Mouse (Mus musculus): Measurements from ENCODE around the gene Treml1.
A peak's percentile ranks its signal among the peaks of the same experiment; 100 is the strongest.

Gene Treml1

GRCm38 (mm10) chr17:48360462-48360861 is 746 bp downstream of the Treml1 start:
- no peak for DNase-seq (ENCODE audit: low spot score)

- DNase-seq (ENCODE audit: low spot score) = no peak
Observed at GRCm38 (mm10) chr17:48362346-48362745, 2.6 kb downstream of the Treml1 start.

- DNase-seq (ENCODE audit: low spot score) = no peak
Observed at GRCm38 (mm10) chr17:48362966-48363365, 3.2 kb downstream of the Treml1 start.

- no peak for DNase-seq (ENCODE audit: low spot score)
Observed at GRCm38 (mm10) chr17:48363421-48363965, 3.8 kb downstream of the Treml1 start.

- no peak for DNase-seq (ENCODE audit: low spot score)
Observed at GRCm38 (mm10) chr17:48365511-48366155, 5.9 kb downstream of the Treml1 start.

GRCm38 (mm10) chr17:48366806-48367205 is 7.1 kb downstream of the Treml1 start:
- no peak for DNase-seq (ENCODE audit: low spot score)

- DNase-seq (ENCODE audit: low spot score) = no peak
Observed at GRCm38 (mm10) chr17:48371621-48372020, 11.9 kb downstream of the Treml1 start.

GRCm38 (mm10) chr17:48372987-48373386 is 13.3 kb downstream of the Treml1 start:
- no peak for DNase-seq (ENCODE audit: low spot score)

- no peak for DNase-seq (ENCODE audit: low spot score)
Observed at GRCm38 (mm10) chr17:48376102-48376501, 16.4 kb downstream of the Treml1 start.

GRCm38 (mm10) chr17:48379050-48379449 is 19.3 kb downstream of the Treml1 start:
- no peak for DNase-seq (ENCODE audit: low spot score)

GRCm38 (mm10) chr17:48385786-48386461 is 26.2 kb downstream of the Treml1 start:
- DNase-seq (ENCODE audit: low spot score) = no peak

GRCm38 (mm10) chr17:48388666-48389065 is 28.9 kb downstream of the Treml1 start:
- no peak for DNase-seq (ENCODE audit: low spot score)

GRCm38 (mm10) chr17:48389442-48389841 is 29.7 kb downstream of the Treml1 start:
- DNase-seq (ENCODE audit: low spot score) = no peak

GRCm38 (mm10) chr17:48391446-48391845 is 31.7 kb downstream of the Treml1 start:
- DNase-seq (ENCODE audit: low spot score) = no peak

GRCm38 (mm10) chr17:48392616-48393015 is 32.9 kb downstream of the Treml1 start:
- no peak for DNase-seq (ENCODE audit: low spot score)

- DNase-seq (ENCODE audit: low spot score) = no peak
Observed at GRCm38 (mm10) chr17:48401710-48402109, 42.0 kb downstream of the Treml1 start.

GRCm38 (mm10) chr17:48402751-48403150 is 43.0 kb downstream of the Treml1 start:
- no peak for DNase-seq (ENCODE audit: low spot score)

GRCm38 (mm10) chr17:48403848-48404247 is 44.1 kb downstream of the Treml1 start:
- no peak for DNase-seq (ENCODE audit: low spot score)

GRCm38 (mm10) chr17:48404706-48405105 is 45.0 kb downstream of the Treml1 start:
- no peak for DNase-seq (ENCODE audit: low spot score)

GRCm38 (mm10) chr17:48407154-48407553 is 47.4 kb downstream of the Treml1 start:
- no peak for DNase-seq (ENCODE audit: low spot score)

GRCm38 (mm10) chr17:48407910-48408525 is 48.3 kb downstream of the Treml1 start:
- no peak for DNase-seq (ENCODE audit: low spot score)

- peak; percentile 77 for DNase-seq (ENCODE audit: low spot score)
Observed at GRCm38 (mm10) chr17:48408526-48409291, 49.0 kb downstream of the Treml1 start.
